Mouse (Mus musculus) heart, embryonic 14.5 days (tissue): ENCODE results near the gene Mstn. TPM values are rescaled to one million over a fixed set of nuclear protein-coding genes. Genes with fewer than 3 reads are reported as not detected.

Experiments used
- ATAC-seq: fragments of 200-750 bp; cut with Nextera tagmentation; 2 replicates; pipeline ENCODE4 v1.8.0; 2017; ENCODE audit warnings: low read depth, moderate TSS enrichment; ENCODE audit not compliant: insufficient number of reproducible peaks, insufficient read depth, low FRiP score
- H3K27ac ChIP-seq, 2 experiments: fragments of 200-500 bp in 1 of 2; fragments of 300-500 bp in 1 of 2; sonication (generic) in 1 of 2; replicated peaks in 1 of 2; 2 replicates each; pipeline ENCODE4 v1.5.1; 2012 to 2014; ENCODE audit warnings: low read depth in 2 of 2, low read length in 2 of 2, control low read depth in 1 of 2, mild to moderate bottlenecking in 1 of 2, mixed read lengths in 1 of 2; ENCODE audit not compliant: control insufficient read depth in 1 of 2, insufficient read depth in 1 of 2
- H3K27me3 ChIP-seq: fragments of 300-500 bp; sonication (generic); 2 replicates; pipeline ENCODE4 v1.6.1; 2014; ENCODE audit warnings: mild to moderate bottlenecking, low read length, control low read depth; ENCODE audit not compliant: control insufficient read depth, insufficient read depth
- H3K36me3 ChIP-seq: fragments of 300-500 bp; sonication (generic); 2 replicates; pipeline ENCODE4 v1.6.1; 2014; ENCODE audit warnings: mild to moderate bottlenecking, control low read depth, low read length, mixed read lengths; ENCODE audit not compliant: control insufficient read depth, insufficient read depth
- H3K4me1 ChIP-seq, 2 experiments: fragments of 200-500 bp in 1 of 2; fragments of 300-500 bp in 1 of 2; sonication (generic) in 1 of 2; 2 replicates each; pipeline ENCODE4 v1.6.1; 2012 to 2014; ENCODE audit warnings: low read length in 2 of 2, control low read depth in 1 of 2, mixed read lengths in 1 of 2; ENCODE audit not compliant: control insufficient read depth in 2 of 2, insufficient read depth in 2 of 2
- H3K4me2 ChIP-seq: fragments of 300-500 bp; sonication (generic); 2 replicates; pipeline ENCODE4 v1.6.1; 2014; ENCODE audit warnings: mild to moderate bottlenecking, low read length
- H3K4me3 ChIP-seq, 2 experiments: fragments of 200-500 bp in 1 of 2; fragments of 300-500 bp in 1 of 2; sonication (generic) in 1 of 2; 2 replicates each; pipeline ENCODE4 v1.5.1; 2012 to 2014; ENCODE audit warnings: low read length in 2 of 2, mild to moderate bottlenecking in 2 of 2, control low read depth in 1 of 2, low read depth in 1 of 2, moderate library complexity in 1 of 2; ENCODE audit not compliant: control insufficient read depth in 1 of 2, insufficient read depth in 1 of 2
- H3K9ac ChIP-seq: fragments of 300-500 bp; sonication (generic); 2 replicates; pipeline ENCODE4 v1.6.1; 2014; ENCODE audit warnings: mild to moderate bottlenecking, low read length
- H3K9me3 ChIP-seq: fragments of 300-500 bp; sonication (generic); 2 replicates; pipeline ENCODE4 v1.6.1; 2016; ENCODE audit warnings: low read length, control low read depth; ENCODE audit not compliant: control insufficient read depth
- WGBS: fragments of 180-500 bp; shearing (Covaris S2); extraction: QIAGEN DNeasy Blood & Tissue Kit; methylation state at CpG from one replicate; pipeline ENCODE4 v1.1.7; 2014; 5-methylcytosine and 5-hydroxymethylcytosine counted together
- polyA plus RNA-seq: library from polyadenylated mRNA; unstranded; fragments of >200 nt; fragmentation: Nextera tagmentation; extraction: Ambion mirVana; gene quantifications from 2 replicates; pipeline ENCODE4 v1.2.1, GENCODE M21; 2014

The Mstn gene
- polyA plus RNA-seq, result 3.9 and 4.0 TPM in 2 replicates

DNA sequence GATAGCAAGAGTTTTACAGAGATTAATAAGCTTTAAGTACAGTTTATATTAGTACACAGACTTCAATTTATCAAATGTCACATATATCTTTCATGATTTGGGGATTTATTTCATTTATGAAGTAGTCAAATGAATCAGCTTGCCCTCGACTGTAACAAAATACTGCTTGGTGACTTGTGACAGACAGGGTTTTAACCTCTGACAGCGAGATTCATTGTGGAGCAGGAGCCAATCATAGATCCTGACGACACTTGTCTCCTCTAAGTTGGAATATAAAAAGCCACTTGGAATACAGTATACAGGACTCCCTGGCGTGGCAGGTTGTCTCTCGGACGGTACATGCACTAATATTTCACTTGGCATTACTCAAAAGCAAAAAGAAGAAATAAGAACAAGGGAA, at the start of gene Mstn:
TSS of gene Mstn (plus strand) at position 301 of the 400 bp plus-strand sequence.
- Histone ChIP-seq H3K27me3 (no peaks in the 10 kb centered on the region), H3K9ac (no peak within 1 kb of the TSS), H3K9me3 (no peaks in the 10 kb centered on the region), H3K4me3 (no peak within 1 kb of the TSS), H3K4me2 (peak within 1 kb of the TSS; percentile 34), H3K4me1 (peaks cover 4 to 10% of the 10 kb centered on the region in 2 experiments; a peak in 2 of 4 replicates), H3K27ac (peak within 1 kb of the TSS; percentile 3 to 38; a peak in 2 of 4 replicates), H3K36me3 (no peaks in the 10 kb centered on the region)
- WGBS, result 49% methylated on average over 6 of the region's 6 CpGs
- ATAC-seq, result no peak

DNA sequence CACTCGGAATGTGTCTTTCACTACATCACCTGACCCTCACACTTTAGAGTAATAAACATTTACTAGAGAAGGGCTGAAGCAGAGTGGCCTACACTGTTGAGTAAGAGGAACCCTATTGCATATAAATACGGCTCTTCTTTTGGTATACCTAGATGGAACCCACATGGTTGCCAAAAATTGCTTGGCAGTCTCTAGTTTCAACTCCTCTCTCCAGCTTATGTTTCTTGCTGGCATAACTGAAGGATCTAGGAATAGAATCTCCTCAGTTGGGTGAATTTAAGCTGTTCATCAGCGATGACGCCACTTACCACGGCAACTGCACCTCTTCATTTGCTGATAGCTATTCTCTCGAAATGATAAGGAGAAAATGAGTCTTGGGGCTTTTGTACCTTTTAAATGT, 46.7 kb upstream of the Mstn start:
- Histone ChIP-seq H3K27me3 (no peaks in the 10 kb centered on the region), H3K9me3 (no peaks in the 10 kb centered on the region), H3K27ac (no peak overlapping the region), H3K9ac (no peak overlapping the region), H3K36me3 (no peaks in the 10 kb centered on the region), H3K4me2 (no peak overlapping the region), H3K4me1 (no peaks in the 10 kb centered on the region), H3K4me3 (no peak overlapping the region)
- WGBS, result 70% methylated on average over 6 of the region's 6 CpGs
- no peak for ATAC-seq

DNA sequence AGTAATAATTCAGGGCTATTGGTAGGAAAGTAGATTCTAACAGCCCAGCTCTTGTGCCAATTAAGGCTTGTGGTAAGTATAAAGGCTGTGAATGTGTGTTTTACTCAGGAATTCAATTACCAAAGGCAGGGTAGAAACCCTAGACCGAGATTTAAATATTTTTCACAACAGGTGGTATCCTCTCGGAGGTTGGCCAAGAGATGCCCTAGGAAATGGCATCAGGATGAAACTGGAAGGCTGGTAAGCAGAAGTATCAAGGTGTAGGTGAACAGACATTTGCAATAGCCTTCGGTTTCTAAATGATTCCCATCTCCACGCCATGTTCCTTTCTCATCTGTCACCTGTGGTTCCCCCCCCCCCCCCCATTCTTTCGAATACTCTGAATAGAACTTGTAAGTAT, 45.8 kb upstream of the Mstn start:
- Histone ChIP-seq H3K36me3 (no peaks in the 10 kb centered on the region), H3K4me1 (no peaks in the 10 kb centered on the region), H3K4me3 (no peak overlapping the region), H3K9me3 (no peaks in the 10 kb centered on the region), H3K9ac (no peak overlapping the region), H3K4me2 (no peak overlapping the region), H3K27me3 (no peaks in the 10 kb centered on the region), H3K27ac (no peak overlapping the region)
- ATAC-seq, result no peak
- WGBS, result 81% methylated on average over 5 of the region's 5 CpGs

DNA sequence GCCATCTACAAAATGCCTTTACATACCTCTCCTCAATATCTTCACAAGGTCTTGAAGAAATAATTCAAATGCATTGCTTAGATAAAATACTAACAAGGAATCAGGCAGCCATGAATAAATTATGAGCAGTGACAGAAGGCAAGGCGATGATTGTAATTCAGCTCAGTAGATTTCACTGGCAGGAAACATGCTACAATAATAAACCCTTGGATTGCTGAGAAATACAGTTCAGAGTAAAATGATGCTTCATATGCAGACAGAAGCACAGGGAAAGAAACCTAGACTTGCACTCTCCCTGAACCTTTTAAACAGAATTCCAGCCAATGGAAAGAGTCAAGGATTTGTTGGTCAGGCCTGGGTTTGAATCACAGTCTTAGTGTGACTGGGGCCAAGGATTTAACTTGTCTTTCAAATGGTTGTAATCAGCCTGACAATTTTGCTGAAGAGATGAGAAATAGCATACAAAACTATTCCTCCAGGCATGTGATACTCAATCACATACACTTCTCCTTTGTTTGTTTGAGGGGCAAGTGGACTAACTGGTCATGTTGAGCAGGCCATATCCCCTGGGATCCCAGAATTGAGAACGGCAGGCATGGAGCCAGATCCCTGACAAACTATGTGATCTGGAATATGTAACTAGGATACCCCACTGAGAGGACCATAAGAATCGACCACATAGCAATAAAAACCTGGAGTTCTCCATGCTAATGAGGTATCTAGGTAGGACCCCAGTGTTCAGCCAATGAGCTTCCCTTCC, 42.5 kb upstream of the Mstn start:
- Histone ChIP-seq H3K9me3 (no peaks in the 10 kb centered on the region), H3K4me2 (no peak overlapping the region), H3K27ac (no peak overlapping the region), H3K4me3 (no peak overlapping the region), H3K27me3 (no peaks in the 10 kb centered on the region), H3K9ac (no peak overlapping the region), H3K4me1 (no peaks in the 10 kb centered on the region), H3K36me3 (no peaks in the 10 kb centered on the region)
- no peak for ATAC-seq
- 65% methylated on average over 3 of the region's 3 CpGs for WGBS

DNA sequence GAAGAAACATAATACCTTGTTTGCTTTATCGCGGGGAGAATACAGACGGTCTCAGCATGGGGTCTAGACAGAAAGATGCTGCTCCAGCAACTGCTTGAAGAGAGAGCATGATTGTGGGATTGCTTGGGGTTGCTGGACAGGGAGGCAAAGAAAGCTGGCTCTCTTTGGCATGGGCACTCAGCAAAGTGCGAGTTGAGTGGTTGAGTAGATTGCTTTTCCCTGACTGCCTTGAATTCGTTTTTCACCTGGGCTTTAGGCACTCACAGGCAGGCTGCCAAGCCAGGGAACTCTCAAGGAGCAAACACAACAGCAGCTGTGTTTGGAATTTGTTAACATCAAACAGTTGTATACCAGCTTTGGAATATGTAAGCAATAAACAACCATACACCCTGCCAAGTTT, 41.4 kb upstream of the Mstn start, which contains the start of gene 1700019D03Rik:
TSS of gene 1700019D03Rik (minus strand) at position 101 of the 400 bp plus-strand sequence.
- no peak for ATAC-seq
- WGBS, result 55% methylated on average over 5 of the region's 5 CpGs
- Histone ChIP-seq H3K36me3 (no peaks in the 10 kb centered on the region), H3K4me1 (no peaks in the 10 kb centered on the region), H3K4me2 (no peak within 1 kb of the TSS), H3K4me3 (no peak within 1 kb of the TSS), H3K27me3 (no peaks in the 10 kb centered on the region), H3K9me3 (no peaks in the 10 kb centered on the region), H3K27ac (no peak within 1 kb of the TSS), H3K9ac (no peak within 1 kb of the TSS)

DNA sequence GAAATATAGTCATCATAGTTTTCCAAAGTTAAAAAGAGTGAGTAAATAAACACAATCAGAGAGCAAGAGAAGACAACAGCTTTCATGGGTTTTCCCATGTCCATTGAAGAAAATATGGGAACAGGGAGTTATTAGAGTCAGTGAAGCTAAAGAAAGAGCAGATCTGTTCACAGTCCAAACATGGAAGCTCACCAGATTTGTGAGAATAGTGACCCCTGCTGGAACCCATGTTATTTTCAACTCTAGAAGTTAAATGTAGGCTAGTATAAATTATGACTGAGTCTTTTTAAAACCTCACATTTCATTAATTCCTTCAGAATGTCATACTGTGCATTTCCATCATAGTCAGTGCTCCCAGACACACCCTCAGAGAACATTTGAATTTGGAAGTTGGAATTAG, 28.9 kb upstream of the Mstn start:
- H3K9me3 ChIP-seq, result no peaks in the 10 kb centered on the region
- no peak for ATAC-seq
- no peak overlapping the region for H3K4me3 ChIP-seq

DNA sequence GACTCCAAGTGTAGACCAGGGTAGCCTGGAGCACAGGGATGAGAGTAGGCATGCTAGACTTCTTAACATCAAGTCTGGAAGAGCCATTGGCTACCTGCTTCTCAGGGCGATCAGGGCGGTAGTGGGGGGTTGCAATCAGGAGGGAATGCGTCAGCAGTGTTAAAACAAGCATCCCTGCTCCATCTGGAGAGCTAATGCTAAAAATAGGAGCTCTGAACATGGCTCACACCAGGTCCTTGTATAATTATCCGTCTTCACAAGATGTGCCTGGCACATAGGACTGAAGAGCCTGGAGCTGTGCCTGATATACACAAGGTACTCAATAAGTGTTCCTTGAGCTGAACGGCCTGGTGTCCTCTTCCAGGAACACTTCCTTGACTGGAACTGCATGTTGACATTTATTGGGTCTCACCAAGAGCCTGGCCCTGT, 24.0 kb upstream of the Mstn start:
- no peaks in the 10 kb centered on the region for H3K27me3 ChIP-seq
- 36% methylated on average over 5 of the region's 5 CpGs for WGBS
- H3K9ac ChIP-seq, result no peak overlapping the region
- H3K4me1 ChIP-seq, result peaks cover 0 to 2% of the 10 kb centered on the region in 2 experiments; a peak in 2 of 4 replicates
- H3K36me3 ChIP-seq, result no peaks in the 10 kb centered on the region
- no peak for ATAC-seq
- H3K9me3 ChIP-seq, result no peaks in the 10 kb centered on the region
- H3K4me2 ChIP-seq, result no peak overlapping the region
- H3K4me3 ChIP-seq, result no peak overlapping the region
- H3K27ac ChIP-seq, result no peak overlapping the region

More for the DNA sequence above, 28.9 kb upstream of the Mstn start:
- Histone ChIP-seq H3K27me3 (no peaks in the 10 kb centered on the region), H3K36me3 (no peaks in the 10 kb centered on the region), H3K27ac (no peak overlapping the region), H3K4me1 (peaks cover 0 to 2% of the 10 kb centered on the region in 2 experiments; a peak in 2 of 4 replicates), H3K4me2 (no peak overlapping the region), H3K9ac (no peak overlapping the region)
